Mouse (Mus musculus) intestine, embryonic 14.5 days (tissue): Measurements from ENCODE around the gene Ptprn2. TPM values are rescaled to one million over a fixed set of nuclear protein-coding genes. Genes with fewer than 3 reads are reported as not detected.
A peak's percentile ranks its signal among the peaks of the same experiment; 100 is the strongest.

ENCODE experiments used
- ATAC-seq: fragments of 200-750 bp; cut with Nextera tagmentation; replicated peaks from 2 replicates; pipeline ENCODE4 v1.8.0; 2017; ENCODE audit warnings: low read depth, moderate number of reproducible peaks, moderate TSS enrichment, moderate library complexity; ENCODE audit not compliant: low FRiP score, low TSS enrichment
- DNase-seq: peaks from one replicate; pipeline ENCODE4 v3.0.0-alpha.2; 2018; ENCODE audit warnings: low spot score
- H3K27ac ChIP-seq: fragments of 300-500 bp; sonication (generic); 2 replicates; pipeline ENCODE4 v1.5.1; 2014; ENCODE audit warnings: low read depth, mild to moderate bottlenecking, control low read depth
- H3K27me3 ChIP-seq: fragments of 300-500 bp; sonication (generic); replicated peaks from 2 replicates; pipeline ENCODE4 v1.6.1; 2014; ENCODE audit warnings: low read length, control low read depth; ENCODE audit not compliant: control insufficient read depth, insufficient read depth
- H3K36me3 ChIP-seq: fragments of 300-500 bp; sonication (generic); 2 replicates; pipeline ENCODE4 v1.6.1; 2014; ENCODE audit warnings: low read length, control low read depth; ENCODE audit not compliant: control insufficient read depth, insufficient read depth
- H3K4me1 ChIP-seq: fragments of 300-500 bp; sonication (generic); replicated peaks from 2 replicates; pipeline ENCODE4 v1.6.1; 2014; ENCODE audit warnings: low read length, control low read depth, mixed read lengths; ENCODE audit not compliant: control insufficient read depth, insufficient read depth
- H3K4me2 ChIP-seq: fragments of 300-500 bp; sonication (generic); 2 replicates; pipeline ENCODE4 v1.6.1; 2014; ENCODE audit warnings: low read length
- H3K4me3 ChIP-seq: fragments of 300-500 bp; sonication (generic); 2 replicates; pipeline ENCODE4 v1.5.1; 2014; ENCODE audit warnings: low read depth, low read length, control low read depth, mixed read lengths
- H3K9ac ChIP-seq: fragments of 300-500 bp; sonication (generic); 2 replicates; pipeline ENCODE4 v1.6.1; 2014; ENCODE audit warnings: mild to moderate bottlenecking, low read length
- H3K9me3 ChIP-seq: fragments of 300-500 bp; sonication (generic); 2 replicates; pipeline ENCODE4 v1.6.1; 2016; ENCODE audit warnings: low read length, control low read depth; ENCODE audit not compliant: control insufficient read depth
- WGBS: fragments of 180-500 bp; shearing (Covaris S2); extraction: QIAGEN DNeasy Blood & Tissue Kit; methylation state at CpG from one replicate; pipeline ENCODE4 v1.1.7; 2014; 5-methylcytosine and 5-hydroxymethylcytosine counted together
- polyA plus RNA-seq: library from polyadenylated mRNA; unstranded; fragments of >200 nt; fragmentation: Nextera tagmentation; extraction: Ambion mirVana; gene quantifications from 2 replicates; pipeline ENCODE4 v1.2.1, GENCODE M21; 2014

The Ptprn2 gene
- polyA plus RNA-seq, 1 experiment from 2014 or later, result 2.0 TPM

DNA sequence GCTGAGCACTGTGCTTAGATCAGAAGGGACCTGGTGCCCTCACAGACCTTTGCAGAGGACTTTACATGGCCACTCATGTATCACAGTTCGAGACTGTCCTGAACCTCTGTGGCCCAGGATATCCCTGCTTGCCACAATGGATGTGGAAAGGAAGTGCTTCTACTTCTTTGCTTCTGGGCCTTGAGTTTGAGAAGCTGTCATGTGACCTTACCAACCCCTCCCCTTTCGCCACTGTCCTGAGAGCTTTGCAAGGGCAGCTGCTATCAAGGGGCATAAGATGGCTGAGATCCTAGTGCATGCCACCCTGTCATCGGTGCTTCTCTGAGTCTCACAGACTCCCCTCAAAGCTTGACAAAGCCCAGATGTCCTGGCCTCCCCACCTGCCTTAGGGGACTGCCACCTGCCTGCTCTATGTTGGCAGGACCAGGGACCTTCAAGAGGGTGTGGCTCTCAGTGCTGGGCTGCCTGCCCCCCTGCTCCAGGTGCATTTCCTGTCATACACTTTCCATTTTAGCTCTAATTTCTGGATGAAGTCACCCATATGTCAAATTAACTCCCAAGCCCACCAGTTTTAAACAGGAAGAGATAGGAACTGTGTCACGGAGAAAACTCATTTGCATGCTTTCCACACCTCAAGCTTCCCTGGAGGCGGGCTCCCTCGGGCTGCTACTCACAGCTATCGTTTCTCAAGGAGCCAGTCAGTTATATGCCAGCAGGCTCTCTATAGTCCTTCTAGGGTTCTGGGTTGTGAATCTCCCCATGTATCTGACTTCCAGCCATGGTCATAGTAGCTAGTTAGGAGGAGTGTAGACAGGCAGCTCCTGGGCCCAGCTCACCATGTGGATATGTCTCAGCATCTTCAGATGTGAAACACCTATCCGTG is 112.8 kb downstream of the Ptprn2 start:
- ATAC-seq (no peak; the same call in 1 of the 2 replicates), DNase-seq (no peak)
- Histone ChIP-seq H3K36me3 (no peaks in the 10 kb centered on the region), H3K4me3 (no peak overlapping the region), H3K9ac (no peak overlapping the region), H3K27ac (no peak overlapping the region), H3K9me3 (no peaks in the 10 kb centered on the region), H3K4me2 (no peak overlapping the region), H3K4me1 (no peaks in the 10 kb centered on the region), H3K27me3 (no peaks in the 10 kb centered on the region)
- WGBS, result 76% methylated on average over 8 of the region's 8 CpGs

- Histone ChIP-seq H3K27me3 (no peaks in the 10 kb centered on the region), H3K9ac (no peak overlapping the region), H3K9me3 (no peaks in the 10 kb centered on the region), H3K27ac (no peak overlapping the region), H3K4me1 (no peaks in the 10 kb centered on the region), H3K36me3 (no peaks in the 10 kb centered on the region), H3K4me2 (no peak overlapping the region), H3K4me3 (no peak overlapping the region)
- 74% methylated on average over 1 of the region's 1 CpGs for WGBS
- DNase-seq (no peak), ATAC-seq (no peak)
These were observed 114.0 kb downstream of the Ptprn2 start for GRCm38 (mm10) chr12:116599537-116599936.

DNA sequence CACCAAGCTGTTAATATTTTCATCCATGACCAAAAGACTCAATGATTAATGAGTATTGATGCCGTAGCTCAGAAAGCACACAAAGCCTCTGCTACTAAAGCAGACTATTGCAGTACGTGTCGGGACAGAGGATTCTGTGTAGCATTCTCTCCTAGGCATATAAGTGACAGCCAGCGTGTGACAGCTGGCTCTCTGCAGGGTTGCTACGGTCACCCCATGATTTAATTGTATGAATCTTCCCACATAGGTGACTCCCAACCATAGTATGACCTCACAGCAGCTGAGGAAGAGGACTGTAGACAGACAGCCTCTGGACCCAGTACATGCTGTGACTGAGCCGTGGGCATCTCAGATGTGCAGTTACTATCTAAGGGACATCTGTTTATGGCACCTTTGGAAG is 114.5 kb downstream of the Ptprn2 start:
- no peaks in the 10 kb centered on the region for H3K4me1 ChIP-seq
- no peak overlapping the region for H3K4me2 ChIP-seq
- 75% methylated on average over 6 of the region's 6 CpGs for WGBS
- no peak for DNase-seq
- H3K9ac ChIP-seq, result no peak overlapping the region
- no peak overlapping the region for H3K4me3 ChIP-seq
- H3K9me3 ChIP-seq, result no peaks in the 10 kb centered on the region
- no peak overlapping the region for H3K27ac ChIP-seq
- no peak for ATAC-seq
- no peaks in the 10 kb centered on the region for H3K27me3 ChIP-seq
- no peaks in the 10 kb centered on the region for H3K36me3 ChIP-seq

GRCm38 (mm10) chr12:116601395-116601794 is 115.9 kb downstream of the Ptprn2 start:
- H3K9me3 ChIP-seq, result no peaks in the 10 kb centered on the region
- H3K4me1 ChIP-seq, result no peaks in the 10 kb centered on the region
- H3K9ac ChIP-seq, result no peak overlapping the region
- H3K27ac ChIP-seq, result no peak overlapping the region
- 88% methylated on average over 3 of the region's 3 CpGs for WGBS
- no peak overlapping the region for H3K4me2 ChIP-seq
- no peaks in the 10 kb centered on the region for H3K27me3 ChIP-seq
- H3K36me3 ChIP-seq, result no peaks in the 10 kb centered on the region
- no peak for DNase-seq
- ATAC-seq, result no peak
- H3K4me3 ChIP-seq, result no peak overlapping the region

DNA sequence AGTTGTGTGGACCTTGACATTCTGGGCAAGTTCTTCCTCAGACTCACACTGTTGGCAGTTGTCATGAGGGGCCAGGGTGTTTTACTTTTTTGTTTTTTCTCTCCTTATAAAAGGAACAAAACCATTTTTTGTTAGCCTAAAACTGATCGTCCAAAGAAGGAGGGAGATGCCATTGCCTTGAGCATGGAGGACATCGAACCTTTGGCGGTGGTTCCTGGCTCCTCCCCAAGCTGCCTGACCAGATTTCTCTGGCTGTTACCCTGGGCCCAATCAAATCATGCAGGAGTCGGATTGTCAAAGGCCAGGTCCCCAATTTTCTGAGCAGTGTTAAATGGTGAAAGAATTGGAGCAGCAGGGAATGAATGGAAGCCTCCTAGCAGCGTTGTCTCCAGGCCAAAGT is 116.4 kb downstream of the Ptprn2 start:
- Histone ChIP-seq H3K9ac (no peak overlapping the region), H3K27me3 (no peaks in the 10 kb centered on the region), H3K4me1 (no peaks in the 10 kb centered on the region), H3K36me3 (no peaks in the 10 kb centered on the region), H3K9me3 (no peaks in the 10 kb centered on the region), H3K4me3 (no peak overlapping the region), H3K4me2 (no peak overlapping the region), H3K27ac (no peak overlapping the region)
- ATAC-seq, result no peak
- 81% methylated on average over 5 of the region's 5 CpGs for WGBS
- no peak for DNase-seq

- Histone ChIP-seq H3K36me3 (no peaks in the 10 kb centered on the region), H3K27ac (no peak overlapping the region), H3K9ac (no peak overlapping the region), H3K4me2 (no peak overlapping the region), H3K27me3 (no peaks in the 10 kb centered on the region), H3K4me3 (no peak overlapping the region), H3K9me3 (no peaks in the 10 kb centered on the region), H3K4me1 (no peaks in the 10 kb centered on the region)
- WGBS, result 82% methylated on average over 6 of the region's 6 CpGs
- DNase-seq (no peak), ATAC-seq (no peak)
These were observed 123.1 kb downstream of the Ptprn2 start for GRCm38 (mm10) chr12:116608598-116608997.

DNA sequence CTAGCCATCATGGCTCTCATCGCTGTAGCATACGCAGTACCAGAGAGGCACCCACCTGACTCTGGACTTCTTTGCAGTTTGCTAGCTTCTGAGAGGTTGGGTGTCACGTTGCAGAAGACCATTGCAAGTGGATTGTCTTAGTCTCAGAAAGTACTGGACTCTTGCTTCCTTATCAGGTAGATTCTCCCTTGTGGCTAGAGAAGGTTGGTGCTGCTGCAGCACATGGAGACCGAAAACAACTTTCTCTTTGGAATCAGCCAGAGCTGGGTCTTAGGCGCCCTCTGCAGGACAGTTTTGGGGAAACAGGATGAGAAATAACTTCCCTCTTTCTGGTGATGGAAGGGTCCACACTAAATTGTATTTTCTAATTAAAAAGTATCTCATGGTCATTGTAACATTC is 134.3 kb downstream of the Ptprn2 start:
- 44% methylated on average over 5 of the region's 5 CpGs for whole genome bisulfite sequencing

DNA sequence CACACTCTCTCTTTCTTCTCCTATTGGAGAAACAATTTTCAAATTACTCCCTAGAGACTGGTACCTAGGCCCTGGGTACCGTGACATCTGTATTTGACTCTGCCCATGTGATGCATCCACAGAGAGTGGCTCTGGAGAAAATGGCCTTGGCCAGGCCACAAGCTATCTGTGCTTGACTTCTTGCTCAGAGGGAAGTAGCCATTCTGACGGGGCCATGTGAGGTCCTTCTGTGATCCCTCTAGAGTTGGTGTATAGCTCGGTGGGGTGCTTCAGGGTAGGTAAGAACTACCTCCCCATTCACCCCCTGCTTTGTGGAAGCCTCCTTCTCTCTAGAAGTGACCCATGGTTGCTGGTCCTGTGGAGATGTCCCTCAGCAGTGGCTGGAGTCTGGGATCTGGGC is 134.8 kb downstream of the Ptprn2 start:
- Histone ChIP-seq H3K27ac (no peak overlapping the region), H3K36me3 (no peaks in the 10 kb centered on the region), H3K4me2 (no peak overlapping the region), H3K27me3 (no peaks in the 10 kb centered on the region), H3K9ac (no peak overlapping the region), H3K9me3 (no peaks in the 10 kb centered on the region), H3K4me3 (no peak overlapping the region), H3K4me1 (no peaks in the 10 kb centered on the region)
- 76% methylated on average over 3 of the region's 3 CpGs for WGBS
- ATAC-seq (peak; percentile 25; the same call in 1 of the 2 replicates), DNase-seq (no peak)

More for the DNA sequence above, 134.3 kb downstream of the Ptprn2 start:
- no peak overlapping the region for H3K27ac ChIP-seq
- H3K4me3 ChIP-seq, result no peak overlapping the region
- ATAC-seq (peak; percentile 76; the same call in 1 of the 2 replicates), DNase-seq (peak; percentile 86)
- no peaks in the 10 kb centered on the region for H3K4me1 ChIP-seq
- no peaks in the 10 kb centered on the region for H3K9me3 ChIP-seq
- no peaks in the 10 kb centered on the region for H3K27me3 ChIP-seq
- H3K36me3 ChIP-seq, result no peaks in the 10 kb centered on the region
- H3K4me2 ChIP-seq, result no peak overlapping the region
- H3K9ac ChIP-seq, result no peak overlapping the region
